In the genomic region with DNA sequence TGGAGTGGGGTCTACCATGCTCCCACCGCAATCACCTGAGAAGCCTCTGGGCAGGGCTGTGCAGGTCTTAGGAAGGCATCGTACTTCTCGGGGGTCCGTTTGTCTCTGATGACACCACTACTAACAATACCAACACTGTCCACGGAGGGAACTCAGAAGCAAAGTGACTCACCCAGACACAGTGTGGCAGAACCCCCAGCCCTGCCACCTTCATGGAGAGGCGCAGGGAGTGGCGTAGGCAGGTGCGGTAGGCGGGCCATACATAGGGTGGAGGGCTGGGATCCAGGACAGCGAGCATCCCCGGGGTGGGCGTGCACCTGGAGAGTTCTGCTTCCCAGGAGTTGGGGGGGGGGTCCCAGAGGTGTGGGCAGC, we compare ENCODE assay signal across 9 mouse cellular contexts. TPM values are rescaled to one million over a fixed set of nuclear protein-coding genes. Genes with fewer than 3 reads are reported as not detected.
DNase-seq lines count a peak whose midpoint lies in the region; ATAC-seq and TF ChIP-seq lines count a peak whose summit lies in the region.
"Had no signal": no experiment of that assay in that cellular context is flagged by ENCODE, and none has a peak within 500 bp of the region (broad histone marks: within the 10 kb centered on the region; RNA-seq: fewer than 3 reads in every experiment).

No protein-coding gene starts in this region.

- H3K79me2 ChIP-seq in myocyte (ENCODE audit: control insufficient read depth, insufficient read depth): peaks cover 28% of the 10 kb centered on the region

- no peaks in the 10 kb centered on the region for H3K36me3 ChIP-seq in heart, embryonic 15.5 days
- H3K36me3 ChIP-seq in E14TG2a.4 (ENCODE audit: insufficient read depth, low read length) (no peaks in the 10 kb centered on the region), myocyte (ENCODE audit: control insufficient read depth, insufficient read depth) (peaks cover 13% of the 10 kb centered on the region)
- H3K36me3 ChIP-seq in intestine, postnatal 0 days (ENCODE audit: control insufficient read depth, insufficient read depth): peaks cover 6% of the 10 kb centered on the region; the same call in 1 of the 2 replicates

- WGBS in heart, embryonic 15.5 days: 38% methylated on average over 12 of the region's 12 CpGs
- WGBS in intestine, postnatal 0 days: 11% methylated on average over 12 of the region's 12 CpGs

- intact Hi-C loops in heart, postnatal 14 days (cut with DNase I): loop anchor here (1.0 to 5.0 kb wide), 3 partner anchors 89 to 409 kb away; no protein-coding TSS in a partner anchor

- peak overlapping the region; percentile 98 for H3K4me2 ChIP-seq in heart, embryonic 15.5 days
- H3K4me2 ChIP-seq in intestine, postnatal 0 days (replicated peaks; ENCODE audit: low read depth): peak overlapping the region; percentile 80
- peak overlapping the region; percentile 60 for H3K4me2 ChIP-seq in myocyte (ENCODE audit: low read depth)

- ATAC-seq in heart, embryonic 15.5 days (replicated peaks; ENCODE audit: insufficient number of reproducible peaks, insufficient read depth, low FRiP score, low read depth): 0 out of 2 replicates have a peak, but pooled peaks have one; percentile 5
- ATAC-seq in intestine, postnatal 0 days: peak; percentile 63

- peak overlapping the region; percentile 97 for H3ac ChIP-seq in myocyte (ENCODE audit: control insufficient read depth, insufficient read length)

- H3K27me3 ChIP-seq in heart, embryonic 15.5 days: peaks cover 16% of the 10 kb centered on the region
- H3K27me3 ChIP-seq in E14TG2a.4 (ENCODE audit: insufficient read depth, low read length) (peaks cover 52% of the 10 kb centered on the region), myocyte (ENCODE audit: control insufficient read depth, insufficient read depth, insufficient read length) (no peaks in the 10 kb centered on the region)
- H3K27me3 ChIP-seq in intestine, postnatal 0 days (replicated peaks; ENCODE audit: control insufficient read depth, insufficient read depth, low read length): no peaks in the 10 kb centered on the region

- no peak for TF ChIP-seq CTCF in E14TG2a.4 (conservative IDR thresholded peaks at IDR 0.05; ENCODE audit: low read length)
- no peak for TF ChIP-seq CTCF in intestine, postnatal 0 days (IDR thresholded peaks at IDR 0.05; ENCODE audit: low read depth)

- no peak for TF ChIP-seq POLR2A in myocyte (IDR thresholded peaks at IDR 0.05; ENCODE audit: insufficient read length, low read depth)

- 0 out of 2 replicates have a peak overlapping the region, but pooled peaks have one; percentile 84 for H3K9ac ChIP-seq in heart, embryonic 15.5 days
- H3K9ac ChIP-seq in intestine, postnatal 0 days (ENCODE audit: low read depth, low read length): peak overlapping the region; percentile 94

- peaks cover 35% of the 10 kb centered on the region for H3K4me1 ChIP-seq in heart, embryonic 15.5 days (replicated peaks)
- H3K4me1 ChIP-seq in E14TG2a.4 (replicated peaks; ENCODE audit: low read depth, low read length): peaks cover 30% of the 10 kb centered on the region
- 0 out of 2 replicates have a peak, but pooled peaks cover 3% of the 10 kb centered on the region for H3K4me1 ChIP-seq in intestine, postnatal 0 days (replicated peaks; ENCODE audit: control insufficient read depth, insufficient read depth, low read length)

- no peaks in the 10 kb centered on the region for H3K9me3 ChIP-seq in heart, embryonic 15.5 days (replicated peaks)
- no peaks in the 10 kb centered on the region for H3K9me3 ChIP-seq in E14TG2a.4 (ENCODE audit: low read length)
- H3K9me3 ChIP-seq in intestine, postnatal 0 days (ENCODE audit: control insufficient read depth): no peaks in the 10 kb centered on the region

- H3K4me3 ChIP-seq in heart, embryonic 15.5 days: peak overlapping the region; percentile 75
- H3K4me3 ChIP-seq in E14TG2a.4 (replicated peaks; ENCODE audit: low read length) (peak overlapping the region; percentile 82), myocyte (peak overlapping the region; percentile 95)
- H3K4me3 ChIP-seq in intestine, postnatal 0 days (ENCODE audit: low read depth, low read length): peak overlapping the region; percentile 82

- no peak for DNase-seq in heart, postnatal 14 days
- DNase-seq in embryo, embryonic 11 days: peak; percentile 26
- DNase-seq in thymus, postnatal 4 days: no peak
- no peak for DNase-seq in urinary bladder, postnatal 4 days (ENCODE audit: low spot score in 2 of 2)

- no peak overlapping the region for H3K27ac ChIP-seq in heart, embryonic 15.5 days
- H3K27ac ChIP-seq in intestine, postnatal 0 days (ENCODE audit: low read depth, low read length): peak overlapping the region; percentile 98
- H3K27ac ChIP-seq: macrophage had no signal

TF ChIP-seq in myocyte, 11 proteins besides CTCF, POLR2A, EP300 and RAD21:
- TF ChIP-seq MYOD1 (IDR thresholded peaks at IDR 0.05; ENCODE audit: control insufficient read depth in 1 of 3, insufficient read length in 2 of 3, low read depth in 2 of 3) (peak in 1 of 3 experiments; percentile 56), USF1 (IDR thresholded peaks at IDR 0.05; ENCODE audit: low read depth) (no peak), MYOG (IDR thresholded peaks at IDR 0.05; ENCODE audit: control insufficient read depth in 1 of 3, insufficient read depth in 1 of 3, insufficient read length in 2 of 3, low read depth in 2 of 3) (no peak), REST (IDR thresholded peaks at IDR 0.05; ENCODE audit: insufficient read depth, insufficient read length) (no peak), TCF12 (IDR thresholded peaks at IDR 0.05; ENCODE audit: insufficient read depth, poor library complexity, severe bottlenecking) (no peak)

RNA-seq across cellular contexts. Expression of a gene that starts 0.6 kb away (rescaled TPM):
- 10.2 and 14.3 TPM in 2 replicates for polyA plus RNA-seq in heart, embryonic 15.5 days (2015; fragmentation: Nextera tagmentation; extraction: Ambion mirVana)
- total RNA-seq in heart, postnatal 14 days (2021): 100 to 1,000 TPM; 108 to 124 TPM
- polyA plus RNA-seq in intestine, postnatal 0 days (2015; fragmentation: Nextera tagmentation; extraction: Ambion mirVana): 49.8 and 52.6 TPM in 2 replicates
- 74.7 TPM for polyA plus RNA-seq in myocyte (2012; fragmentation: generic; extraction: Trizol)

RNA-seq across cellular contexts. Expression of a gene that starts 1.5 kb away (rescaled TPM):
- 35.3 and 45.7 TPM in 2 replicates for polyA plus RNA-seq in heart, embryonic 15.5 days (2015; fragmentation: Nextera tagmentation; extraction: Ambion mirVana)
- total RNA-seq in heart, postnatal 14 days (2021): 10 to 100 TPM; 35.0 to 35.2 TPM
- 25.0 and 26.8 TPM in 2 replicates for polyA plus RNA-seq in intestine, postnatal 0 days (2015; fragmentation: Nextera tagmentation; extraction: Ambion mirVana)
- 91.9 TPM for polyA plus RNA-seq in myocyte (2012; fragmentation: generic; extraction: Trizol)

RNA-seq across cellular contexts. Expression of a gene that starts 26.8 kb away (rescaled TPM):
- 7.3 TPM in 1 of 2 replicates, not detected in the other for polyA plus RNA-seq in heart, embryonic 15.5 days (2015; fragmentation: Nextera tagmentation; extraction: Ambion mirVana)
- 10 to 100 TPM; 20.3 to 22.8 TPM for total RNA-seq in heart, postnatal 14 days (2021)
- polyA plus RNA-seq in intestine, postnatal 0 days (2015; fragmentation: Nextera tagmentation; extraction: Ambion mirVana): 8.8 and 10.0 TPM in 2 replicates
- 9.2 TPM for polyA plus RNA-seq in myocyte (2012; fragmentation: generic; extraction: Trizol)
- polyA plus RNA-seq: macrophage had no signal

RNA-seq across cellular contexts. Expression of a gene that starts 56.2 kb away (rescaled TPM):
- polyA plus RNA-seq in heart, embryonic 15.5 days (2015; fragmentation: Nextera tagmentation; extraction: Ambion mirVana): 179 and 216 TPM in 2 replicates
- total RNA-seq in heart, postnatal 14 days (2021): 100 to 1,000 TPM in 1 of 2 experiments, 10 to 100 TPM in 1; 93.8 to 102 TPM
- polyA plus RNA-seq in intestine, postnatal 0 days (2015; fragmentation: Nextera tagmentation; extraction: Ambion mirVana): 173 and 174 TPM in 2 replicates
- 322 TPM for polyA plus RNA-seq in myocyte (2012; fragmentation: generic; extraction: Trizol)
